Mouse (Mus musculus) left cerebral cortex, postnatal 4 days (tissue): ENCODE results near the gene Olfr434. TPM values are rescaled to one million over a fixed set of nuclear protein-coding genes. Genes with fewer than 3 reads are reported as not detected.

Experiments
- total RNA-seq, 2 experiments: library from RNA; stranded (reverse); gene quantifications; 2 replicates each; pipeline ENCODE4 v1.2.3; 2021

Olfr434 gene
- total RNA-seq, 2 experiments from 2014 or later = not detected

Other genes starting within 250 kb of the Olfr434 start
- not detected for gene Olfr441, start 106.7 kb upstream of the Olfr434 start, total RNA-seq
- under 1 TPM in 1 of 2 experiments, not detected in 1; 0.14 TPM for gene Olfr237-ps1, start 66.5 kb upstream of the Olfr434 start, total RNA-seq
- not detected for gene Olfr437, start 49.7 kb upstream of the Olfr434 start, total RNA-seq
- not detected for gene Olfr13, start 40.9 kb upstream of the Olfr434 start, total RNA-seq
- gene Olfr435, start 15.9 kb upstream of the Olfr434 start, total RNA-seq = not detected
- gene Olfr47, start 18.5 kb downstream of the Olfr434 start, total RNA-seq = not detected
- 1 to 10 TPM; 5.8 to 6.7 TPM for gene Arhgef5, start 52.6 kb downstream of the Olfr434 start, total RNA-seq
- gene Nobox, start 96.5 kb downstream of the Olfr434 start, total RNA-seq = not detected